Mouse (Mus musculus): ENCODE results near the gene Tmem117. TPM values are rescaled to one million over a fixed set of nuclear protein-coding genes. Genes with fewer than 3 reads are reported as not detected.
A peak's percentile ranks its signal among the peaks of the same experiment; 100 is the strongest.

The Tmem117 gene
- total and polyA plus RNA-seq, 2 experiments from 2014 or later = 17.4 to 21.6 TPM

GRCm38 (mm10) chr15:95055081-95055650 lies 426.1 kb downstream of the Tmem117 start:
- no peak overlapping the region for H3K9ac ChIP-seq (replicated peaks; ENCODE audit: low read length)
- H3K4me3 ChIP-seq (ENCODE audit: low read length) = no peak overlapping the region
- H3K27me3 ChIP-seq (ENCODE audit: insufficient read depth, low read length) = no peaks in the 10 kb centered on the region
- no peaks in the 10 kb centered on the region for H3K36me3 ChIP-seq (ENCODE audit: insufficient read depth, low read length)
- ATAC-seq = no peak
- no peak for TF ChIP-seq CTCF (IDR thresholded peaks at IDR 0.05; ENCODE audit: low read depth)
- 43% methylated on average over 8 of the region's 8 CpGs for WGBS
- no peak overlapping the region for H3K27ac ChIP-seq
- DNase-seq (ENCODE audit: low spot score) = no peak
- no peak overlapping the region for H3K4me2 ChIP-seq (ENCODE audit: low read depth, low read length)
- no peaks in the 10 kb centered on the region for H3K4me1 ChIP-seq (ENCODE audit: insufficient read depth, low read length)
- no peaks in the 10 kb centered on the region for H3K9me3 ChIP-seq (ENCODE audit: low read length)

- H3K4me1 ChIP-seq (ENCODE audit: insufficient read depth, low read length) = no peaks in the 10 kb centered on the region
These were observed 439.0 kb downstream of the Tmem117 start for GRCm38 (mm10) chr15:95068023-95068422.

GRCm38 (mm10) chr15:95068799-95069198 lies 439.8 kb downstream of the Tmem117 start:
- Histone ChIP-seq H3K27me3 (ENCODE audit: insufficient read depth, low read length) (no peaks in the 10 kb centered on the region), H3K9ac (replicated peaks; ENCODE audit: low read length) (no peak overlapping the region), H3K4me2 (ENCODE audit: low read depth, low read length) (no peak overlapping the region), H3K4me3 (ENCODE audit: low read length) (no peak overlapping the region), H3K4me1 (ENCODE audit: insufficient read depth, low read length) (no peaks in the 10 kb centered on the region), H3K27ac (no peak overlapping the region), H3K36me3 (ENCODE audit: insufficient read depth, low read length) (no peaks in the 10 kb centered on the region), H3K9me3 (ENCODE audit: low read length) (no peaks in the 10 kb centered on the region)
- no peak for TF ChIP-seq CTCF (IDR thresholded peaks at IDR 0.05; ENCODE audit: low read depth)
- DNase-seq (ENCODE audit: low spot score) (peak; percentile 22), ATAC-seq (no peak)
- 54% methylated on average over 1 of the region's 1 CpGs for WGBS

More at GRCm38 (mm10) chr15:95068023-95068422, 439.0 kb downstream of the Tmem117 start:
- H3K27me3 ChIP-seq (ENCODE audit: insufficient read depth, low read length) = no peaks in the 10 kb centered on the region
- no peak for TF ChIP-seq CTCF (IDR thresholded peaks at IDR 0.05; ENCODE audit: low read depth)
- no peak overlapping the region for H3K4me2 ChIP-seq (ENCODE audit: low read depth, low read length)
- no peak for ATAC-seq
- no peaks in the 10 kb centered on the region for H3K36me3 ChIP-seq (ENCODE audit: insufficient read depth, low read length)
- no peaks in the 10 kb centered on the region for H3K9me3 ChIP-seq (ENCODE audit: low read length)
- DNase-seq (ENCODE audit: low spot score) = no peak
- no peak overlapping the region for H3K27ac ChIP-seq
- 89% methylated on average over 1 of the region's 1 CpGs for WGBS
- no peak overlapping the region for H3K4me3 ChIP-seq (ENCODE audit: low read length)
- no peak overlapping the region for H3K9ac ChIP-seq (replicated peaks; ENCODE audit: low read length)

- H3K4me1 ChIP-seq (ENCODE audit: insufficient read depth, low read length) = no peaks in the 10 kb centered on the region
- no peak overlapping the region for H3K4me3 ChIP-seq (ENCODE audit: low read length)
- H3K36me3 ChIP-seq (ENCODE audit: insufficient read depth, low read length) = no peaks in the 10 kb centered on the region
- no peaks in the 10 kb centered on the region for H3K27me3 ChIP-seq (ENCODE audit: insufficient read depth, low read length)
- TF ChIP-seq CTCF (IDR thresholded peaks at IDR 0.05; ENCODE audit: low read depth) = no peak
- WGBS = 93% methylated on average over 7 of the region's 7 CpGs
- no peak overlapping the region for H3K4me2 ChIP-seq (ENCODE audit: low read depth, low read length)
- no peak overlapping the region for H3K27ac ChIP-seq
- ATAC-seq = no peak
- no peak for DNase-seq (ENCODE audit: low spot score)
- no peak overlapping the region for H3K9ac ChIP-seq (replicated peaks; ENCODE audit: low read length)
- no peaks in the 10 kb centered on the region for H3K9me3 ChIP-seq (ENCODE audit: low read length)
These were observed 441.8 kb downstream of the Tmem117 start for GRCm38 (mm10) chr15:95070881-95071280.

- Histone ChIP-seq H3K9me3 (ENCODE audit: low read length) (no peaks in the 10 kb centered on the region), H3K4me3 (ENCODE audit: low read length) (no peak overlapping the region), H3K36me3 (ENCODE audit: insufficient read depth, low read length) (no peaks in the 10 kb centered on the region), H3K4me1 (ENCODE audit: insufficient read depth, low read length) (no peaks in the 10 kb centered on the region), H3K4me2 (ENCODE audit: low read depth, low read length) (peak overlapping the region; percentile 2; the same call in 1 of the 2 replicates), H3K27ac (peak overlapping the region; percentile 5; the same call in 1 of the 2 replicates), H3K9ac (replicated peaks; ENCODE audit: low read length) (no peak overlapping the region; the same call in 1 of the 2 replicates), H3K27me3 (ENCODE audit: insufficient read depth, low read length) (no peaks in the 10 kb centered on the region)
- ATAC-seq = peak; percentile 27; the same call in 1 of the 2 replicates
- DNase-seq (ENCODE audit: low spot score) = peak; percentile 48
- TF ChIP-seq CTCF (IDR thresholded peaks at IDR 0.05; ENCODE audit: low read depth) = no peak
- WGBS = 50% methylated on average over 12 of the region's 12 CpGs
These were observed 446.3 kb downstream of the Tmem117 start for GRCm38 (mm10) chr15:95075356-95075755.

- no peaks in the 10 kb centered on the region for H3K9me3 ChIP-seq (ENCODE audit: low read length)
- no peaks in the 10 kb centered on the region for H3K36me3 ChIP-seq (ENCODE audit: insufficient read depth, low read length)
- no peak overlapping the region for H3K27ac ChIP-seq
- TF ChIP-seq CTCF (IDR thresholded peaks at IDR 0.05; ENCODE audit: low read depth) = no peak
- no peaks in the 10 kb centered on the region for H3K27me3 ChIP-seq (ENCODE audit: insufficient read depth, low read length)
- ATAC-seq (peak; percentile 40), DNase-seq (ENCODE audit: low spot score) (peak; percentile 66)
- H3K9ac ChIP-seq (replicated peaks; ENCODE audit: low read length) = no peak overlapping the region
- H3K4me1 ChIP-seq (ENCODE audit: insufficient read depth, low read length) = no peaks in the 10 kb centered on the region
- 45% methylated on average over 11 of the region's 11 CpGs for WGBS
- H3K4me2 ChIP-seq (ENCODE audit: low read depth, low read length) = peak overlapping the region; percentile 28; the same call in 1 of the 2 replicates
- H3K4me3 ChIP-seq (ENCODE audit: low read length) = no peak overlapping the region
These were observed 452.6 kb downstream of the Tmem117 start for GRCm38 (mm10) chr15:95081654-95082053.

GRCm38 (mm10) chr15:95085962-95086361 lies 456.9 kb downstream of the Tmem117 start:
- Histone ChIP-seq H3K4me2 (ENCODE audit: low read depth, low read length) (no peak overlapping the region), H3K4me1 (ENCODE audit: insufficient read depth, low read length) (no peaks in the 10 kb centered on the region), H3K27ac (no peak overlapping the region), H3K9ac (replicated peaks; ENCODE audit: low read length) (no peak overlapping the region), H3K36me3 (ENCODE audit: insufficient read depth, low read length) (no peaks in the 10 kb centered on the region), H3K27me3 (ENCODE audit: insufficient read depth, low read length) (no peaks in the 10 kb centered on the region), H3K9me3 (ENCODE audit: low read length) (no peaks in the 10 kb centered on the region), H3K4me3 (ENCODE audit: low read length) (no peak overlapping the region)
- DNase-seq (ENCODE audit: low spot score) (no peak), ATAC-seq (no peak)
- no peak for TF ChIP-seq CTCF (IDR thresholded peaks at IDR 0.05; ENCODE audit: low read depth)
- WGBS = 58% methylated on average over 7 of the region's 7 CpGs
